Mouse (Mus musculus): Measurements from ENCODE around the gene Sec62. TPM values are rescaled to one million over a fixed set of nuclear protein-coding genes. Genes with fewer than 3 reads are reported as not detected.

Gene Sec62
- total and polyA plus RNA-seq, 3 experiments: 35.6 to 171 (median 75.4) TPM

GRCm38 (mm10) chr3:30826069-30826468, 33.4 kb downstream of the Sec62 start:
- H3K27me3 ChIP-seq (ENCODE audit: control insufficient read depth in 1 of 2, insufficient read depth in 2 of 2, low read length in 2 of 2): no peaks in the 10 kb centered on the region
- H3K4me1 ChIP-seq (ENCODE audit: control insufficient read depth in 1 of 2, insufficient read depth in 2 of 2, low read length in 2 of 2): no peaks in the 10 kb centered on the region
- no peak overlapping the region for H3K9ac ChIP-seq (ENCODE audit: control insufficient read depth, low read depth, low read length, poor library complexity, severe bottlenecking)
- TF ChIP-seq USF1 (IDR thresholded peaks at IDR 0.05; ENCODE audit: low read depth, low read length) (no peak), ZNF384 (IDR thresholded peaks at IDR 0.05; ENCODE audit: low read depth, low read length) (no peak), USF2 (IDR thresholded peaks at IDR 0.05; ENCODE audit: borderline replicate concordance in 1 of 2, insufficient read depth in 1 of 2, low read depth in 1 of 2, low read length in 2 of 2) (no peak), CTCF (IDR thresholded peaks at IDR 0.05 in 2 of 3, conservative IDR thresholded peaks at IDR 0.05 in 1 of 3; ENCODE audit: control insufficient read depth in 1 of 3, insufficient read depth in 1 of 3, low read depth in 2 of 3, low read length in 3 of 3, poor library complexity in 1 of 3, severe bottlenecking in 1 of 3) (no peak), MAZ (IDR thresholded peaks at IDR 0.05; ENCODE audit: low read depth, low read length) (no peak), UBTF (IDR thresholded peaks at IDR 0.05; ENCODE audit: borderline replicate concordance, insufficient read depth, low read depth, low read length) (no peak), MAFK (IDR thresholded peaks at IDR 0.05; ENCODE audit: borderline replicate concordance, low read depth, low read length) (no peak), RAD21 (IDR thresholded peaks at IDR 0.05; ENCODE audit: low read depth, low read length) (no peak), TCF12 (IDR thresholded peaks at IDR 0.05; ENCODE audit: low read depth, low read length) (no peak), GATA1 (IDR thresholded peaks at IDR 0.05; ENCODE audit: low read depth, low read length) (no peak), ELF1 (IDR thresholded peaks at IDR 0.05; ENCODE audit: low read depth, low read length) (no peak), TBP (IDR thresholded peaks at IDR 0.05; ENCODE audit: low read depth, low read length) (no peak)
- no peak overlapping the region for H3K27ac ChIP-seq (ENCODE audit: control insufficient read depth, low read depth, low read length)
- no peaks in the 10 kb centered on the region for H3K36me3 ChIP-seq (ENCODE audit: control insufficient read depth in 1 of 2, insufficient read depth in 2 of 2, low read length in 2 of 2)
- no peaks in the 10 kb centered on the region for H3K79me2 ChIP-seq (ENCODE audit: control insufficient read depth, insufficient read depth, low read length, poor library complexity)
- no peak overlapping the region for H3K4me3 ChIP-seq (ENCODE audit: control insufficient read depth in 1 of 2, insufficient read depth in 1 of 2, low read depth in 2 of 2, low read length in 2 of 2)
- no peaks in the 10 kb centered on the region for H3K9me3 ChIP-seq (replicated peaks; ENCODE audit: insufficient read depth, low read length)
- no peak for DNase-seq (ENCODE audit: low read depth, low spot score)

GRCm38 (mm10) chr3:30831848-30832606, 39.4 kb downstream of the Sec62 start:
- no peak for TF ChIP-seq UBTF (IDR thresholded peaks at IDR 0.05; ENCODE audit: borderline replicate concordance, insufficient read depth, low read depth, low read length)
- no peak for TF ChIP-seq SMC3 (IDR thresholded peaks at IDR 0.05; ENCODE audit: low read depth, low read length)
- TF ChIP-seq ZKSCAN1 (IDR thresholded peaks at IDR 0.05; ENCODE audit: low read depth, low read length): no peak
- no peak for TF ChIP-seq RAD21 (IDR thresholded peaks at IDR 0.05; ENCODE audit: low read depth, low read length)
- no peak for TF ChIP-seq MAFK (IDR thresholded peaks at IDR 0.05; ENCODE audit: borderline replicate concordance, low read depth, low read length)
- TF ChIP-seq NELFE (IDR thresholded peaks at IDR 0.05; ENCODE audit: low read depth, low read length): no peak
- TF ChIP-seq ETS1 (IDR thresholded peaks at IDR 0.05; ENCODE audit: low read depth, low read length): no peak
- no peak for TF ChIP-seq SIN3A (IDR thresholded peaks at IDR 0.05; ENCODE audit: low read length)
- no peak for TF ChIP-seq ZMIZ1 (IDR thresholded peaks at IDR 0.05; ENCODE audit: low read depth, low read length)
- TF ChIP-seq POLR2AphosphoS2 (IDR thresholded peaks at IDR 0.05; ENCODE audit: low read length): no peak
- no peak for TF ChIP-seq CHD2 (IDR thresholded peaks at IDR 0.05; ENCODE audit: low read length)
- H3K4me1 ChIP-seq (ENCODE audit: control insufficient read depth in 1 of 2, insufficient read depth in 2 of 2, low read length in 2 of 2): no peaks in the 10 kb centered on the region
- no peak overlapping the region for H3K27ac ChIP-seq (ENCODE audit: control insufficient read depth, low read depth, low read length)

More at GRCm38 (mm10) chr3:30831848-30832606, 39.4 kb downstream of the Sec62 start:
- no peak for DNase-seq (ENCODE audit: low read depth, low spot score)
- Histone ChIP-seq H3K4me3 (ENCODE audit: control insufficient read depth in 1 of 2, insufficient read depth in 1 of 2, low read depth in 2 of 2, low read length in 2 of 2) (no peak overlapping the region), H3K9me3 (replicated peaks; ENCODE audit: insufficient read depth, low read length) (no peaks in the 10 kb centered on the region), H3K79me2 (ENCODE audit: control insufficient read depth, insufficient read depth, low read length, poor library complexity) (no peaks in the 10 kb centered on the region), H3K9ac (ENCODE audit: control insufficient read depth, low read depth, low read length, poor library complexity, severe bottlenecking) (no peak overlapping the region), H3K27me3 (ENCODE audit: control insufficient read depth in 1 of 2, insufficient read depth in 2 of 2, low read length in 2 of 2) (no peaks in the 10 kb centered on the region), H3K36me3 (ENCODE audit: control insufficient read depth in 1 of 2, insufficient read depth in 2 of 2, low read length in 2 of 2) (no peaks in the 10 kb centered on the region)

Measured in MEL (cell line).